Mouse (Mus musculus): ENCODE results near the gene Ndufaf7. TPM values are rescaled to one million over a fixed set of nuclear protein-coding genes. Genes with fewer than 3 reads are reported as not detected.

The Ndufaf7 gene
- polyA plus RNA-seq, 1 experiment from 2014 or later, result 51.1 TPM

DNA sequence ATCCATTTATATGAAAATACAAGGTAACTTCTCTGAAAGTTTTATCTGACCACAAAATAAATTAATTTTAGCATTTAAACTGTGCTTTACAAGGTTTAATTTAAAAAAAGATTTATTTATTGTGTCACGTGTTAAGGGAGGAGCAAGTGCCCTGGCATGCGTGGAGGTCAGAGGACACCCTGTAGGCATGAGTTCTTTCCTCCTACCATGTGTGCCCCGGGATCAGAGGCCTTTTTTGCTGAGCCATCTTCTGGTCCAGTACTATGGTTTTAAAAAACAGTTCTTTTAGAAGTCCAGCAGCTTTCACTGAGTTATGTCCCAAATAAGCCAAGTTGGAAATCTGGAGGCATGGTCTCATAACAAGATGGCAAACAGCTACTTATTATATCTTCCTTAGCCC is 46.8 kb downstream of the Ndufaf7 start:
- Histone ChIP-seq H3K9me3 (replicated peaks; ENCODE audit: control insufficient read depth, low read length) (no peaks in the 10 kb centered on the region), H3K27me3 (ENCODE audit: control insufficient read depth, insufficient read depth, low read length) (no peaks in the 10 kb centered on the region), H3K4me3 (replicated peaks; ENCODE audit: low read length) (no peak overlapping the region), H3K9ac (ENCODE audit: low read length) (no peak overlapping the region), H3K36me3 (ENCODE audit: control insufficient read depth, insufficient read depth, low read length) (peaks cover 4% of the 10 kb centered on the region; the same call in 1 of the 2 replicates), H3K4me1 (ENCODE audit: control insufficient read depth, insufficient read depth, low read length) (no peaks in the 10 kb centered on the region), H3K27ac (ENCODE audit: low read length) (no peak overlapping the region), H3K4me2 (ENCODE audit: low read depth, low read length) (no peak overlapping the region)
- 91% methylated on average over 3 of the region's 3 CpGs for WGBS
- ATAC-seq (ENCODE audit: insufficient read depth, low FRiP score), result no peak

- Histone ChIP-seq H3K9me3 (replicated peaks; ENCODE audit: control insufficient read depth, low read length) (no peaks in the 10 kb centered on the region), H3K4me3 (replicated peaks; ENCODE audit: low read length) (no peak overlapping the region), H3K9ac (ENCODE audit: low read length) (no peak overlapping the region), H3K4me2 (ENCODE audit: low read depth, low read length) (no peak overlapping the region), H3K27me3 (ENCODE audit: control insufficient read depth, insufficient read depth, low read length) (no peaks in the 10 kb centered on the region), H3K4me1 (ENCODE audit: control insufficient read depth, insufficient read depth, low read length) (no peaks in the 10 kb centered on the region), H3K36me3 (ENCODE audit: control insufficient read depth, insufficient read depth, low read length) (no peaks in the 10 kb centered on the region), H3K27ac (ENCODE audit: low read length) (no peak overlapping the region)
- WGBS, result 74% methylated on average over 8 of the region's 8 CpGs
- no peak for ATAC-seq (ENCODE audit: insufficient read depth, low FRiP score)
Observed at GRCm38 (mm10) chr17:78989015-78989414, 52.1 kb downstream of the Ndufaf7 start.

DNA sequence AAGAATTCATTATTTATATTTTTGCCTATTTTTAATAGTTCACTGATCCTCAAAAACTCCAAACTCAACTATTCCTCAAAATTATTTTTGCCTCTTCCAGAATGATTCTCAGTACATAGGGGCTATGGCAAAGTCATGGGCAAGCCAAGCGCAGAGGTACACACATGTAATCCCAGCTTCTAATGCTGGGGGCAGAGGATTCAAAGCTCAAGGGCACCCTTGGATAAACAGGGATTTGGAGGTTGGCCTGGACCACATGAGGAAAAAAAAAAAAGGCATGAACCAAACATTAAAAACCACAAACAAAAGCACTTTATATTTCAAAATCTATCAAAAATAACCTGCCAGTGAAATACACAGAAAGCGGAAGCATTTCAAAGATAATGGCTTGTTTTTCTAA is 54.6 kb downstream of the Ndufaf7 start:
- no peak overlapping the region for H3K27ac ChIP-seq (ENCODE audit: low read length)
- no peak overlapping the region for H3K4me2 ChIP-seq (ENCODE audit: low read depth, low read length)
- H3K9ac ChIP-seq (ENCODE audit: low read length), result no peak overlapping the region
- 95% methylated on average over 2 of the region's 2 CpGs for WGBS
- H3K4me1 ChIP-seq (ENCODE audit: control insufficient read depth, insufficient read depth, low read length), result 0 out of 2 replicates have a peak, but pooled peaks cover 3% of the 10 kb centered on the region
- H3K27me3 ChIP-seq (ENCODE audit: control insufficient read depth, insufficient read depth, low read length), result no peaks in the 10 kb centered on the region
- ATAC-seq (ENCODE audit: insufficient read depth, low FRiP score), result no peak
- H3K4me3 ChIP-seq (replicated peaks; ENCODE audit: low read length), result no peak overlapping the region
- no peaks in the 10 kb centered on the region for H3K9me3 ChIP-seq (replicated peaks; ENCODE audit: control insufficient read depth, low read length)
- no peaks in the 10 kb centered on the region for H3K36me3 ChIP-seq (ENCODE audit: control insufficient read depth, insufficient read depth, low read length)

GRCm38 (mm10) chr17:78992303-78993027 is 55.5 kb downstream of the Ndufaf7 start:
- no peaks in the 10 kb centered on the region for H3K27me3 ChIP-seq (ENCODE audit: control insufficient read depth, insufficient read depth, low read length)
- no peaks in the 10 kb centered on the region for H3K36me3 ChIP-seq (ENCODE audit: control insufficient read depth, insufficient read depth, low read length)
- H3K4me2 ChIP-seq (ENCODE audit: low read depth, low read length), result no peak overlapping the region
- no peak for ATAC-seq (ENCODE audit: insufficient read depth, low FRiP score)
- 0 out of 2 replicates have a peak, but pooled peaks cover 3% of the 10 kb centered on the region for H3K4me1 ChIP-seq (ENCODE audit: control insufficient read depth, insufficient read depth, low read length)
- no peaks in the 10 kb centered on the region for H3K9me3 ChIP-seq (replicated peaks; ENCODE audit: control insufficient read depth, low read length)
- no peak overlapping the region for H3K4me3 ChIP-seq (replicated peaks; ENCODE audit: low read length)
- H3K27ac ChIP-seq (ENCODE audit: low read length), result no peak overlapping the region
- no peak overlapping the region for H3K9ac ChIP-seq (ENCODE audit: low read length)
- WGBS, result 74% methylated on average over 9 of the region's 9 CpGs

DNA sequence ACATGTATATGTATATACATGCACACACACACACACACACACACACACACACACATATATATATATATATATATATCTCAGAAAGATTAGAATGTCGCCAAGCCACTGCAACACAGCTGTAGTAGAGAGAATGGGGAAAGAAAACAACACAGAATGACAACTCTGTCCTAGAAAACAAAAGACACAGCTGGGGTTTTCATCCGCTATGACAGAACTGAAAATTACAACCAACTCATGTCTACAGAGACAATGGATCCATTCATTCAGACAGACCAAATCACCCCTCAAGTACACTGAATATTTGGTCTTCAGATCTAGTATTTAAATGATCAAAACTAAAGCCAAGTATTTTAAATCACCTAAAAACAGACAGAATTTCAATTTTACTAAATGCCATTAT is 56.7 kb downstream of the Ndufaf7 start:
- Histone ChIP-seq H3K9me3 (replicated peaks; ENCODE audit: control insufficient read depth, low read length) (no peaks in the 10 kb centered on the region), H3K27me3 (ENCODE audit: control insufficient read depth, insufficient read depth, low read length) (no peaks in the 10 kb centered on the region), H3K4me3 (replicated peaks; ENCODE audit: low read length) (no peak overlapping the region), H3K36me3 (ENCODE audit: control insufficient read depth, insufficient read depth, low read length) (no peaks in the 10 kb centered on the region), H3K27ac (ENCODE audit: low read length) (no peak overlapping the region), H3K4me2 (ENCODE audit: low read depth, low read length) (no peak overlapping the region), H3K4me1 (ENCODE audit: control insufficient read depth, insufficient read depth, low read length) (0 out of 2 replicates have a peak, but pooled peaks cover 3% of the 10 kb centered on the region), H3K9ac (ENCODE audit: low read length) (no peak overlapping the region)
- 80% methylated on average over 2 of the region's 2 CpGs for WGBS
- ATAC-seq (ENCODE audit: insufficient read depth, low FRiP score), result no peak

GRCm38 (mm10) chr17:78994382-78994781 is 57.4 kb downstream of the Ndufaf7 start:
- Histone ChIP-seq H3K9ac (ENCODE audit: low read length) (no peak overlapping the region), H3K4me3 (replicated peaks; ENCODE audit: low read length) (no peak overlapping the region), H3K27me3 (ENCODE audit: control insufficient read depth, insufficient read depth, low read length) (no peaks in the 10 kb centered on the region), H3K9me3 (replicated peaks; ENCODE audit: control insufficient read depth, low read length) (no peaks in the 10 kb centered on the region), H3K27ac (ENCODE audit: low read length) (no peak overlapping the region), H3K36me3 (ENCODE audit: control insufficient read depth, insufficient read depth, low read length) (no peaks in the 10 kb centered on the region), H3K4me2 (ENCODE audit: low read depth, low read length) (no peak overlapping the region), H3K4me1 (ENCODE audit: control insufficient read depth, insufficient read depth, low read length) (0 out of 2 replicates have a peak, but pooled peaks cover 3% of the 10 kb centered on the region)
- WGBS, result 69% methylated on average over 8 of the region's 8 CpGs
- no peak for ATAC-seq (ENCODE audit: insufficient read depth, low FRiP score)

DNA sequence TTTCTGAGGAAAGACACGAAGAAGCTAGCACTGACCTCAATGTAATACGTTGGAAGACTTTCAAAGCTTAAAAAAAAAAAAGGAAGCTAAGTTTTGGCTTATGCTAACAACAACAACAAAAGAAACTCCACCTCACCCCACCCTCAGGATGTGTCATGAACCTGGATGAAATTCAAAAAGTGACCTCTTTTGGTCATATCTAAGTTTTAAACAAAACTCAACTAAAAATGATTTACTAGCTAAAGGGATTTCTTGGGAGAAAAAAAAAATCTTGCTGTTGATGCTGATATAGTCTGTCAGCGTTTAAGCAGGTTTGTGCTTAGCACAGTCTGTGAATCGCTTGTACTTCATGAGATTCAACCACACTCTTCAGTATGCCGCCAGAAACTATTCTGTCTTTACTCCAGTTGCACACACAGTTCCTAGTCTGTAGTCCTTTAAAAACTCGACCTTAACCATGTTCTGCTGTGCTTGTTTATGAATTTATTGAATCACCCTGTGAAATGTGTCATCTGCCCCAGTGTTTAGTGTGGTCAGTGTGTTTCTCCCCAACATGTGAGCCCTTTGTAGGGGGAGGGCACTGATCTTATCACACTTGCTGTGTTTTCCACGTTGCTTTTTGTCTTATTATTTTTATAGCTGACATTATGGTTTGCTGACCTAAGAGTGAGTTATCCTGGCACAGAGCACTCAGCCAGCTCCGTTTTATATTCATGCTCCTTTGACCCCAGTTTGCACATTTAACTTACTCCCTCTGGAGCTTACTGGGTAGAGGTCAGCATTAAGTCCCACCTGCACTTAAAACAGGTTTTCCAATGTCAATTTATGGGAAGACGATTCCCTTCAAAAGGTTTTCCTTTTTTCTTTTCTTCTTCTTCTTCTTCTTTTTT is 58.2 kb downstream of the Ndufaf7 start:
- H3K9ac ChIP-seq (ENCODE audit: low read length), result no peak overlapping the region
- ATAC-seq (ENCODE audit: insufficient read depth, low FRiP score), result no peak
- H3K9me3 ChIP-seq (replicated peaks; ENCODE audit: control insufficient read depth, low read length), result no peaks in the 10 kb centered on the region
- H3K4me3 ChIP-seq (replicated peaks; ENCODE audit: low read length), result no peak overlapping the region
- H3K27me3 ChIP-seq (ENCODE audit: control insufficient read depth, insufficient read depth, low read length), result no peaks in the 10 kb centered on the region
- H3K4me1 ChIP-seq (ENCODE audit: control insufficient read depth, insufficient read depth, low read length), result 0 out of 2 replicates have a peak, but pooled peaks cover 3% of the 10 kb centered on the region
- no peak overlapping the region for H3K4me2 ChIP-seq (ENCODE audit: low read depth, low read length)
- WGBS, result 47% methylated on average over 9 of the region's 9 CpGs
- H3K36me3 ChIP-seq (ENCODE audit: control insufficient read depth, insufficient read depth, low read length), result no peaks in the 10 kb centered on the region
- no peak overlapping the region for H3K27ac ChIP-seq (ENCODE audit: low read length)

Measured in stomach, embryonic 16.5 days (tissue).